Mouse (Mus musculus) right cerebral cortex, adult 2 months (tissue): ENCODE results near the gene Alx3.
A peak's percentile ranks its signal among the peaks of the same experiment; 100 is the strongest.

Experiments used
- DNase-seq, 2 experiments: peaks; one replicate each; pipeline ENCODE4 v3.0.0; 2021 to 2022; ENCODE audit warnings: low spot score in 2 of 2

The Alx3 gene

DNA sequence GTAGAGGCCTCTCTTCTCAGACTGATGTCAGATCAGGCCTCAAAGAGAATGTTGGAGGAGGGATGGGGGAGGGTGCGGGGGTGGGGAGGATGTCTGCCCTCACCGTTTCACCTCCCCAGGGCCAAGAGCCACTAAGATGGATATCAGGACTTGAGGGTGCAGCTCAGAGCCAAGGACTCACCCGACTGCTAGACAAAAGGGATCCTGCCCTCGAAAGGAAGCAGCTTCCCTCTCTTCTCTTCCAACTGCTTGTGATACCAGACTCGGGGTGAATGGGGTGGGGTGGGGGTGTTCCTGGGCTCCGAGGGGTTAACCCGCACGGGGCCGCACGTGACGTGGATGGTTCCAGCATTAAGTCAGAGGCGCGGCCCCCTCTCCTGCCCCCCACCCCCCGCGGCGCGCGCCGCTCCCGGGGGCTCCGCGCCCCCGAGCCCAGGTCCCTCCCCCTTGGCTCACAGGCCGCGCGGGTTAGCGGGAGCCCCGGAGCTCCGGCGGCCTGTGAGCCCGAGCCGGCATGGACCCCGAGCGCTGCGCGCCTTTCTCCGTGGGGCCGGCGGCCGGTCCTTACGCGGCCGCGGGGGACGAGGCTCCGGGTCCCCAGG lies at the start of gene Alx3:
Gene Alx3, plus strand, starts transcription at position 370 of the 602 bp plus-strand sequence.
- DNase-seq = no peak

- DNase-seq = no peak
Measured at GRCm38 (mm10) chr3:107545278-107545677, 49.6 kb upstream of the Alx3 start.

DNA sequence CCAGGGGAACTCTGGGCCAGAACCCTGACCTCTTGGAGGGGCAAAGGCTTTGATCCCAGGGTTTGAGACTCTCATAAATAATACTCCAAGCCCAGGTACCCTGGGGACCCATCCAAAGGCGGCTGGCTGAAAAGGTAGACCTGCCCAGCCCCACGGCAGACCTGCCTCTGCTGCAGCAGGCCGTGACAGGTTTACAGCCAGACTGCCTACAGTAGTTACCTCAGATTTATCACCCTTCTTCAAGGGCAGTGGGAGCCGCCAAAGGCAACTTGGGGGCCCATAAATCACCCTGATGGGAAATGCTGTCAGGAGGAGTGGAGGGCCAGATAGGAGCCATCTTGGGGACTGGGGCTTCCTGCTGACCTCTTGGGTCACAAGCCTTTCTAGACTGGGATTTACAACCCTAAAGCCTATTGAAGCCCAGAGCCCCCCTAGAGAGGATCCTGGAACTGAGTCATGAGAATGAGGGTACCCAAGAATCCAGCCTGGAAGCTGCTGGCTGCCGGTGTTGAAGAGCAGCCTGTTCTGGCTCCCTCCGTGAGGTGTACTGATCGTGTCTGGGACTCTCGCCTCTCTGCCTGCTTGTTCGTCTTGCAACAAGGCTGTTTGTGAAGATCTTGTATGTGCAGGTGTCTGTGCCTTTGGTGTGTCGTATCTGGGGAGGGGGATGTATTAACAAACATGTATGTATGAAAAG lies 49.0 kb upstream of the Alx3 start:
- DNase-seq = no peak

GRCm38 (mm10) chr3:107546956-107547355 lies 47.9 kb upstream of the Alx3 start:
- no peak for DNase-seq

GRCm38 (mm10) chr3:107550409-107551049 lies 44.3 kb upstream of the Alx3 start:
- DNase-seq = peak; percentile 75 to 82

DNA sequence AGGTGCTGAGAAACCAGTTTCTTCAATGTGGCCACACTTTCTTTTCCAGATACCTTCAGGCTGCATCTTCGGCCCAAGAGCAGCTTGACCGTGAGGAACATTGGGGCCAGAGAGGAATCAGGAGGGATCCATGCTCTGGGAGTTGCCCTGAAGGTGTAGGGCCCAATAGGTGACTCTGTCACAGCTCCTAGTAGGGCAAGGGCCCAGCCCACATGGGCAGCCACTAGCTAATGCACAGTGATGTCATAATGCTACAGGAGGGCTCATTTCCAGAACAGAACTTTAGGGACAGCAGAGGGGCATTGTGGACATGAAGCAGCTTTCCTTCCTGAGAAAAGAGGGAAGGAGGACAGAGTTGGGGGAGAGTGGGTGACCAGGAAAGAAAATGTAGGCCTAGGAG lies 40.0 kb upstream of the Alx3 start, which contains the start of gene Ubl4b:
Gene Ubl4b, minus strand, starts transcription at position 232 of the 400 bp plus-strand sequence.
- no peak for DNase-seq

DNA sequence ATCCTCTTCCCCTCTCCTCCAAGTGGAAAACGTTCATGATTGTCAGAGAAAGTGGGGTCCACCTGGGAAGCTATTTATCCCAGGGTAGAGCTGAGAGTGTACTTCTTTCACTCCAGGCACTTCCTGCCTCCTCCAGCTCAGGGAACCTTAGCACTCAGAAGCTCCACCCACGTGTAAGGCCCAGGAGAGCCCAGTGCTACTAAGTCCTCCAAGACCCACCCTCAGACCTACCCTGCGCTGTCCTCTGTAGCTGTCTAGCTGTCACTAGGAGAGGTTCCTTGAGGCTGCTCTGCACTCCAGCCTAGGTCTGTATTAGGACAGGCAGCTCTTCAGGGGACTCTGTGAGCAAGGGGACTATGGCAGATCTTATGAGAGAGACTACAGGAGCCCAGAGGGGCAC lies 36.1 kb upstream of the Alx3 start:
- DNase-seq = no peak

DNA sequence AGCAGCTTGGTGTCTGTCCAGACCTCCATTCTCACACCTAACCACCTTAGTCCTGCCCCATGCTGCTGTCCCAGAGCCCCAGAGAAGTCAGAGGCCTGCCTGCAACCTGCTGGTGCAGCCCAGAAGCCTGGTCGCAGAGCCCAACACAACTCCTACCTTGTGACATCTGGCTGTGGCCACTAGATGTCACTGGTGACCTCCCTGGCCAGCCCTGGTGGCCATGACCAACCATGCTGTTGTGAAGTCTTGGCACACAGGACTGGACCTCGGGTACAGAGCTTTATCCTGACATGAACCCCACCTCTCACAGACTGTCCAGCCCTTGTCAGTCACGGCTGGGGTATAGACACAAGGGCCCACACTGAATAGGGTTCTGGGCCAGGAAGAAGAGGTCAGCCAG lies 35.6 kb upstream of the Alx3 start:
- DNase-seq = peak; percentile 62 to 64

DNA sequence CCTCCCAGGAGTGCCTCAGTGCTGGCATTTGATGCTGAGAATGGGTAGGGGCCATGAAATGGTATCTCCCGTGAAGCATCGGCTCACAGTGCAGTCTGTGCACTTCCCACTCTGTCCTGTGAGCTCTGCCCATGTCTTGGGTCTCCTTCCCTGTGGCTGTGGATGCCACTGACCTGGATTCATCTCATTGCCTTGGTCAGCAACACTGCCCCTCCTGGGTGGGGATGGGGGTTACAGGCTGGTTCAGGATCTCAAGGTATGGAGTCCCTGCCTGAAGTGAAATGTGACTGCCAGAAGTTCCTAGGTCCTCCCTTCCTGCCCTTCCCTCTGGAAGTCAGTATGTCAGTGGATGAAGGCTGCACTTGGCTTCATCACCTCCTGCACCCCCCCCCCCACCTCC lies 32.7 kb upstream of the Alx3 start:
- no peak for DNase-seq

DNA sequence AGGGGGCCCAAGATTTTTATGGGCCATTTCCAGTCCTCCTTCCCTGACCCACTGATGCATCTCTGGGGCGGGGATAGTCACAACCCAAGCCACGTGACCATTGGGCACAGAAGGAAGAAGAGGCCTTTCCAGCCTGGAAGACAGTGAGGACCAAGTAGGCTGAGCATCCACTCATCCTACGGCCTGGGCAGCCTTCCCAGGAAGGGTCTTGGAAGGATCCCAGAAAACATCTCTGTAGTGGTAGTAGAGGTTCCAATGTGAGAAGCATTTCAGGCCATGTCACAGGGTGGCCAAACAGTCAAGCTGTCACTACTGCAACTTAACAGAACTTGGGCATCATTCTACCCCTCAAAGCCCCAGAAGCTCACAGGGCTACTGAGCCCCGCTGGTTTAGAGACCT lies 32.2 kb upstream of the Alx3 start:
- DNase-seq = no peak

DNA sequence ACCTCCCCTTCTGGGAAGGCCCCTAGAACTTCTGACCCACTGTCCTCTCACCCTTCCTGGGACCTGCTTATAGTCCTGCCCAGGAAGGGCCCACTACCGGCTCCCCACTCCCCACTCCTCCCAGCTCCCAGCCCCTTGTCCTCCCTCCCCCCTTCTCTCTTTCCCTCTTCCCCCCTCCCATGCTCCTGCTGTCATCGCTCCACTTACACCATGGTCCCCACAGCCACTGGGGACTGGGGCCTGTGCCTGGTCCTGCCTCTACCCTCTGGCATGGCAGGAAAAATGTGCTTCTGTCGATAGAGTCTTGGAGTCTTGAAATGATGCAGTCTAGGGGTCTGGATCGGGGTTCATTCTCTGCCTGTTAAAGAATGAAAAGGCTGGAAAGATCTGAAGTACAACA lies 31.0 kb upstream of the Alx3 start:
- no peak for DNase-seq

- DNase-seq = no peak
Measured at GRCm38 (mm10) chr3:107565331-107565730, 29.5 kb upstream of the Alx3 start.

DNA sequence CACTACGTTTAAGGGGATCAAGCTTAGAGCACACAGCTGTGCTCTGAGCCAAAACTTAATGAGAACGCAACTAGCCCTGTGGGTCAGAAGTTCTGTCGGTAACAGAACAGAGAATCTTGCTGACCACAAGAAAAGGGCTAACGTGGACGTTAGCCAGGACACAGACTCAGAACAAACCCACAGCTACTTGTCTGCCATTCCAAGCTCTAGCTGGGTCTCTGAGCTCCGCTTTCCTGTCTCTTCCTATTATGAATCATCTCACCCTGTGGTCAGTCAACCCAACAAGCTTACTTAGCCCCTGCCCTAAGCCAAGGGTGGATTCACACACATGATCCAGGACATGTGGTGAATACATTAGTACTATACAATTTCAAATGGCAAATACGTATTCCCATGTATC lies 27.1 kb upstream of the Alx3 start:
- DNase-seq = no peak

DNA sequence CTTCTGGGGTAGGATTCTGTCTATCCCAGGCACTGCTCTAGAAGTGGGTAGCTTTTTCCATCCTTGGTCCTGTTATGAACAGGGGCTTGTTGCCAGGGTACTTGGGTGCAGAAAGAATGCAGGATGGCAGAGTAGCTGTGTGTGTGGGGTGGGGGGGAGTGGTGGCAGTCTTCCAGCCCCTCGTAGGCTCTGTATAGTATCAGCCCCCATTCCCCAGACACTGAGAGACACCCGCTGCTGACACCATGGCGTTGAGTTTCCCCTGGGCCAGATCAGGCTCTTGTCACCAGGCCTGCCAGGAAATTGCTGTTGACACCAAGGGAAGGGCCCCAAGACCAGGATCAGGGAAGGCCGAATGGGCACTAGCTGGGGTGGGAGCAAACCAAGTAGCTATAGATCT lies 26.1 kb upstream of the Alx3 start:
- no peak for DNase-seq

DNA sequence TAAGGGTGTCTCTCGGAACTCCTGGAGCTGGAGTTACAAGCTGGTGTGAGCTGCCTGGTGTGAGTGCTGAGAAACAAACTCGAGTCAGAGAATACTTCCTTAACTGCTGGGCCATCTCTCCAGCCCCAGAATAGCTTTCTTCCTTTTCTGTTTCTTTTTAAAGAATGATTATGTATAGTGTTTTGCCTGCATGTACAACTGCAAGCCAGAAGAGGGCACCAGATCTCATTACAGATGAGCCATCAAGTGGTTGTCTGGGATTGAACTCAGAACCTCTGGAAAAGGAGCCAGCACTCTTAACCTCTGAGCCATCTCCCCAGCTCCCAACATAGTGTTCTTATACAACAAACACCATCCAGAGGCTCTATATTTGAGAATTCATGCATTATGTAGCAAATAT lies 23.6 kb upstream of the Alx3 start:
- no peak for DNase-seq

- no peak for DNase-seq
Measured at GRCm38 (mm10) chr3:107576807-107577206, 18.0 kb upstream of the Alx3 start.

DNA sequence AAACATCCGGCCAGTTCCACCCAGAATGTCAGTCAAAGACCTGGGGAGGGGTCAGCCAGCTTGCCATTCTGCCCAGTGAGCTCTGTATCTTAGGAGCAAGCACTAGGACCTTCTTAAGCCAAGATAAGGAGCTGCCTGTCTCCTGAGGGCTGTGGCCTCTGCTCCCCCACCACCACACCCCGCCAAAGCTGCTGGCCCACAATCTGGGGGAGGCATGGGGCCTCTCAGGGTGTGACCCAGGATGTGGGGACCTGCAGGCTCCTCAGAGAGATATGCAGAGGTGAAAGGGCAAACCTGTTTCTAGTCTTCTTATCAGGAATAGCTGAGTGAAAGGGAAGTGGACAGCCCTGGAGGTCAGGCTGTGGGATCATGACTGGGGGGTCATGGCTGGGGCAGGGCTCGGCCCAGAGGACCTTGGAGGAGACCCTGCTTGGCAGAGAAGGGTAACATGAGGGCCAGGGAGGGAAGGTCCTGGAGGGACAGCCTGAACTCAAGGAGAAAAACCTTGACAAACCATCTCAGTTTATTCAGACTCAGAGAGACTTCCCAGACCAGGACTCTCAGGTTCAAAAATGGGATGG lies 16.9 kb upstream of the Alx3 start:
- DNase-seq = no peak

- peak; percentile 69 to 84 for DNase-seq
Measured at GRCm38 (mm10) chr3:107579466-107579865, 15.4 kb upstream of the Alx3 start.

DNA sequence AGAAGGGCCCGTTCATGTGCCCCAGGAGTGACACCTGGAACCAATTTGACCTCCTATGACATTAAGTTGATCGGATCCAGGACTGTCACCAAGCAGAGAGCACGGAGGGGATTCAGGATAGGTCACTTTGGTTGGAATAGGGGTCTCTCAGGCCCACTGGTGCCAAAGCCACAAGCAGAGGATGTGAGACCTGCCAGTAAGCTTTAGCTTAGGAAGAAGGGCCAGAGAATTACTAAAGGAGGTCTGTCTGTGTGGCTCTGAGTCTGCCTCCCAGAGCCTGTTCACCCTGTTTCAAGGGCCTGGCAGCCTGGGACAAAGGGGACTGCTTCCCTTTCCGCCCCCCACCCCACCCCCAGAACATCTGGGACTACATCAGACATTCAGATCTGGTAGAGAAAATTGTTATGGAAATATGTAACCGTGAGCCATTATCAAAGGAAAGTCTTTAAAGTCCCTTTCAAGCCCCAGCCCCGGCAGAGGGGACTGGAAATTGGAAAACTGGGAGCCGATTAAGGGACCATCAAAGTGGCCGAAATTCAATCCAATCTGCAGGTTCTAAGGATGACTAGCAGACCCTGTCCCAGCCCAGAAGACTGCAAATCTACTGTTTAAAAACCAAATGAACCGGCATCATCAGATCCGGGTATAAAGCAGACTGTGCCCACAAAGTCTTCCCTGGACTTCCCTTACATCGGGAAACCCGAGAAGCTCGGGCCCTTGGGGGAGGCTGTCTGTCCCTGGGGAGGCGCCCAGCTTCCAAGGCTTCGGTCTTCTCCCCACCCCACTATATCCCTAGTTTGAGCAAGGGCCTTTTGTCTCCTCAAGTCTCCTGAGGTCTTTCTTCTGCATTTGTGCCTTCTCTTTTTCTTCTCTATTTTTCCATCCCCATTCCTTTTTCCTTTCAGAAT lies 13.5 kb upstream of the Alx3 start:
- DNase-seq = no peak

GRCm38 (mm10) chr3:107582130-107582874 lies 12.5 kb upstream of the Alx3 start:
- DNase-seq = no peak
